Mouse (Mus musculus) left cerebral cortex, postnatal 4 days (tissue): ENCODE results near the gene Rheb. TPM values are rescaled to one million over a fixed set of nuclear protein-coding genes. Genes with fewer than 3 reads are reported as not detected.
"Not testable (repeated sequence)": the region's sequence is repeated elsewhere in the genome, so short reads cannot be mapped to it uniquely, and the experiment has no call there.

Source experiments
- DNase-seq: peaks from one replicate; pipeline ENCODE4 v3.0.0-alpha.2; 2022
- intact Hi-C: fragments of 180-260 bp; cut with DNase I; formaldehyde crosslinking; loops from one replicate; pipeline ENCODE4 v1.15.1; 2025
- total RNA-seq, 2 experiments: library from RNA; stranded (reverse); gene quantifications; 2 replicates each; pipeline ENCODE4 v1.2.3; 2021

Gene Rheb
- total RNA-seq, 2 experiments from 2014 or later: 112 to 127 TPM

DNA sequence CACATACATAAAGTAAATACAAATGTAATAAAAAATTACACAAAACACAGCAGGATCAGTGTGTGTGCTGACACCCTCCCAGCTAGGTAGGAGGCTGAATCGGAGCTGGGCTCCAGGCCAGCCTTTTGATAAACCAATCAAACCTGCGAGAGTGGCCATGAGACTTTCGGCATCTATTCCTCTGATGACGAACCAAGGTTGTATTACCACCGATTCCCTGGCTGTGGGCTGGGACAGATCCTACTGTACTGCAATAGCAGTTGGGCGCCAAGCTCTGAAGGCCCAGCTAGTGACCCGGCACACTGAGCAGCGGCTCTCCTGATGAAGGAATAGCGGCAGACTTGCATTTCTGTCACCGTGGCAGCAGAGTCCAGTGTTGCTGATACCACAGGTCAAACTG is 43.8 kb downstream of the Rheb start:
- DNase-seq: no peak
- intact Hi-C loops: no loop called here

DNA sequence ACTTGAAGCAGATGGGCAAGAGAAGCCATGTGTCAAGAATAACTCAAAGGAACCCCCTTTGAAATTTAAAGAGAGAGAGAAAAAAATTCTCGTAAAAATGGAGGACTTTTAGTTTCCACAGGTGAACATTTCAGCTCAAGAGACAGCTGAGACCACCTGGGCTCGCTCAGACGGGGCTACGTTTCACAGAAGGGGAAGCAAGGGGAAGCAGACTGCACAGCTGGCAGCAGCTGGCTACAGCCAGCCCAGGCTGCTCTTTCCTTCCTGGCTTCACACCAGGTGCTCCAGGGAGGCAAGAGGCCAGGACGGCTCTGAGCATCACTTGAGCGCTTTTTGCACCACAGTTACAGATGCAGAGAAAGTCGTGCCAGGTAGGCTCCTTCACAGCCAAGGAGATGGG is 44.6 kb downstream of the Rheb start:
- intact Hi-C loops: no loop called here
- no peak for DNase-seq

DNA sequence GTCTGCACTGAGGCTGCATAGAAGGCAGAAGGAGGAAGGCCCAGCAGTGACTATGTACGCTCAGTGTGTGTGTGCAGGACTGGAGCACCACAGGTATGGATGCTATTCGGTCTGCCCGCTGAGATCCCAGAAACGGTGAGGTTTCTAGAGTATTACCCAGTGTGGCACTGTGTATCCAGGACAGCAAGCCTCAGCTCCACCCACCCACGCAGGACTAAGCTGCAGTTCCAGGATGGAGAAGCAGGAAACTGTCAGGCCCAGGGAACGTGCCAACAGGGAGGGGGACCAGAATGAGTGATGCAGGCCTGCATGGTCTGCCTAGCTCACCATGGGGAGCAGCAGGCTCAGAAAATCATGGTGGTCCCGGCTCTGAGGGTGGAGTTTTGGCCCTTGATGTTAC is 49.5 kb downstream of the Rheb start:
- intact Hi-C loops: no loop called here
- DNase-seq: no peak

DNA sequence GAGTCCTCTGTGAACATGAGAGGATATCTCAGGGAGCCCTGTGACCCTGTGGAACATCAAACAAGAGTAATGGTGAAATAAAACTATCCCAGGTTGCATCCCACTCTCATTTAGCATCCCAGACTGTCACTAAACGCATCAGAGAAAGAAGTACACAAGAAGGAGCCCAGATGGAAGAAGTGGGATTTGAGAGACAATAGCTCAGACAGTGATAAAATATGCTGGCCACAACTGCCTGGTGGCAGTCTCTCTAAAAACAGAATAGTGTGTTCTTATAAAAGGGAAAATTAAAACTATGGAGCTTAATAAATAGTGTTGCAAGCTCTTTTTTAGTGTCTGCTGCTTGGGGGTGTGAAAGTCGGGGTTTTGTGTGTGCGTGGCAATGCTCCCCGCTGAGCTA is 59.5 kb downstream of the Rheb start:
- intact Hi-C loops: no loop called here
- no peak for DNase-seq

DNA sequence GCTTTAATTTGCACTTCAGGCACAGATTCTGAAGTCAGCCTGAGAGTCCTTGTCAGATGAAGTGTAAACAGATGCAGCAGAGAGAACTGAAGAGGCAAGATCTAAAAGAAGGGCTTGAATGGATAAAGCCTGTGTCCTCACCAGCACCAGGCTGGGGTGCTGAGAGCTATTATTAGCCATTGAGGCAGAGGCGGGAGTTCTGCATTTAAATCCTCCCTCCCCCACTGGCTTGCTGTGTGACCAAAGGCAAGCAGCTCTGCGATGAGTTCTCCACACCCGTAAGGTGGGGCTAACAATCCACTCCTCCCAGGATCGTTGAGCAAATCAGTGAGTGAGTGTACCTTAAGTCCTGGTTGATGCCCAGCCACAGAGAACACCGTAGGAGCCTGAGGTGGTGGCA is 61.4 kb downstream of the Rheb start:
- no peak for DNase-seq

DNA sequence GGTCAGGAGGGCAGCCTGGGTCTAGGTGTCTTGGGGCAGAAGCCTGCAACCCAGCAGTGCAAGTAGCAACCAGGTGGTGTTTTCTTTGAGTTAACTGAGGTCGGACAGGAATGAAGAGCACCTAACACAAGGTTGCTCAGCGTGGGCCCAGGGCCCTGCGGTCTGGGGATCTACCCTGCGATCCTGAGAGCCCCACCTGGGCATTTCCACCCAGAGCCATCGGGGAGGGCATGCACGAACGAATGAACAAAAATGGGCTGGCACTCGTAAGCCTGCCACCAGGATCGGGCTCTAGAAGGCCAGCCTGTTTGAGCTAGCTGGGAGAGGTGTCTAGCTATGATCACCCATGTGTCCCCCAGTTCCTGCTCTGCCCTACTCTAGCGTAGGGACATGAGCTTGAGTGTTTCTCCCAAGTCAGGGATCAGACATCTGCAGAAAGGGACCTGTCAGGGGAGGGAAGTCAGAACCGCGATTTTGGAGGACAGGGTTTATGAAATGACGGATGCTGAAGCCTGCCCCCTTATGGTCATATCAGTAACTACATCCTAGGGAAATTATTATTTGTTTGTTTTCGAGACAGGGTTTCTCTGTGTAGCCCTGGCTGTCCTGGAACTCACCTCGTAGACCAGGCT is 62.4 kb downstream of the Rheb start:
- intact Hi-C loops: no loop called here
- DNase-seq: no peak

More for the DNA sequence above, 61.4 kb downstream of the Rheb start:
- intact Hi-C loops: no loop called here

DNA sequence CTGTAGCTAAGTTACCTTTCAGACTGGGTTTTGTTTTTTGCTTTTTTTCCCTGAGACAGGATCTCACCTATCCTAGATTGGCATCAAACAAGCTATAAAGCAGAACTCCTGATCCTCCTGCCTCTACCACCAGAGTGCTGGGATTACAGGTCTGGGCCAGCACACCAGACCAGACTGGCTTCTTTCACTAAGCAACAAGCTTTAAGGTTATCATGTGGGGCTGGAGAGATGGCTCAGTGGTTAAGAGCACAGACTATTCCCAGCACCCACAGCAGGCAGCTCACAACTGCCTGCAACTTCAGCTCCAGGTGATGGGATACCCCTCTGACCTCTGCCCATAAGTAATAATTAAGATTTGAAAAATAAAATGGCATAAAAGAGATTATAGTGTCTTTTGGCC is 63.1 kb downstream of the Rheb start:
- DNase-seq: no peak
- intact Hi-C loops: no loop called here

DNA sequence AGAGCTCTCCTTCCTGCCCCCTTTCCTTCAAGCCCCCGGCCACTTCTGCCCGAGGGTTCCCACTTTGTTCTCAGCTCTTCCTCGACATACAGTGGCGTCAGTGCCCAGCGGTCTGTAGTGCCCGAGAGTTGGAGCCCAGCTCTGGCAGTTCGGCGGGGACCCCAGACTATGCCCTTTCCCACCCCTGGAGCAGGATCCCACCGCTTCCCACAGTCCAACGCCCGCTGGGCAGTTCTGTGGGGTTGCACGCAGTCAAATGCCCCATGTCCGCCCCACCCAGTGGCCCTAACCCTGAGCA is 63.6 kb downstream of the Rheb start:
- intact Hi-C loops: no loop called here
- DNase-seq: no peak

DNA sequence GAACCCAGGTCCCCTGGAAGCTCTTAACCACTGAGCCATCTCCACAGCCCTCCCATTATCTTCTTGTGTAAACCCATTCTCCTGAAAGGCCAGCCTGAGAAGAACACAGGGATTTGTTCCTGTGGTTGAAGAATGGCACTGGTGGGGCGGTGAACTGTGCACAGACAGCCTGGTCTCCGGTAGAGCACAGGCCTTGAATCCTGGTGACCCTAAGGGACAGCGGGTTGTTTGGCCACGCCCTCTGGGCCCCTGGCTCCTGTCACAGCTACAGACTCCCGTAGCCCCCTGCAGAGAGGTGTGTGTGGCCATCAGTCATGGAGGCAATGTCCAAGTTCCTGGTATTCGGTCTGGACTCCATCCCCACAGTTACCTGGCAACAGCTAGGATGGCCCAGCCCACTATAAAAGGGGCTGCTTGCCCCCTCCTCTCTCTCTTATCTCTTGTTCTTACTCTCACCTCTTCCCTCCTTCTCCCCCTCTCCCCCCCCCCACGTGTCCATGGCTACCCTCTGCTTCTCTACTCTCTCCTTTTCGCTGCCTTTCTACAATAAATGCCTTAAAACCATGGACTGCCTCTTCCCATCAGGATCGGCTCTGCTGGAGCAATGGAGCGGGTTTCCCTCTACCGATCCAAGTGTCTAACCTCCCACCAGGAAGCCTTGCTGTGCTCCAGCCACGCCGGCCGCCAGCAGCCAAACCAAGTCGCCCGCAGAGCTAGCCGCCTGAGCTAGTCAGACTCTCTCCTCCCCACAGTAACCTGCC is 64.2 kb downstream of the Rheb start:
- intact Hi-C loops: no loop called here
- no peak for DNase-seq

DNA sequence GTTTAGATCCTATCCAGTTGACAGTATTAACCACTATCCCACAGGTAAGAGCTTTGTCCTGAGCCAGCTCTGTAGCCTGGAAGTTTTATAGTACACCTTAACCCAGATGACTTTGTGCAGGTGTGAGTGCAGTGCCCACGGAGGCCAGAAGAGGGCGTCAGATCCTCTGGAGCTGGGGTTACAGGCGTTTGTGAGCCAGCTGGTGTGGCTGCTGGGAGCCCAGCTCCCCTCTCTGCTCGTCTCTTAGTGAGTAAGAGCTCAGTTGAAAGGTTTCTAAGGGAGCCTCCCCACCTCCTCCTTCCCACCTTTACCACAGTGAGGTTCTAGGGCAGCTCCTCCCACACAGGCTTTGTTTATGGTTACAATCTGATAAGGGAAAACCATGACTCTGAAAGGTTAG is 65.7 kb downstream of the Rheb start:
- intact Hi-C loops: no loop called here
- no peak for DNase-seq

DNA sequence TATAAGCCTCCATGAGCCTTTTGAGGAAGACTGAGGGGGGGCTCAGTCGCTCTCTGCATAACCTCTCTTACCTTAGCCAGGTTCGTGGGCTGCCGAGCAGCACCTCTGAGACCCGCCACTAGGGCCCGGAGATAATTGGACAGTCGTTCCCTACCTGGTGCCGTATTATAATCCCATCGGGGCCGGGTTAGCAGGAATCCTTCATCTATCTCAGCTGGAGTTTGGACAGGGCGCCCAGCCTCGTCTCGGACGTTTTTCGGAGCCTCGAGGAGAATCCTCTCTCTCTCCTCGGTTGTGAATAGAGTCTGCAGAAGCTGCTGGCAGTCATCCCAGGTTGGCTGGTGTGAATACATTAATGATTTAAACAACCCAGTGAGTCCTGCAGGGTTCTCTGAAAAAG is 67.9 kb downstream of the Rheb start:
- intact Hi-C loops: not testable (repeated sequence)
- DNase-seq: peak; percentile 41

DNA sequence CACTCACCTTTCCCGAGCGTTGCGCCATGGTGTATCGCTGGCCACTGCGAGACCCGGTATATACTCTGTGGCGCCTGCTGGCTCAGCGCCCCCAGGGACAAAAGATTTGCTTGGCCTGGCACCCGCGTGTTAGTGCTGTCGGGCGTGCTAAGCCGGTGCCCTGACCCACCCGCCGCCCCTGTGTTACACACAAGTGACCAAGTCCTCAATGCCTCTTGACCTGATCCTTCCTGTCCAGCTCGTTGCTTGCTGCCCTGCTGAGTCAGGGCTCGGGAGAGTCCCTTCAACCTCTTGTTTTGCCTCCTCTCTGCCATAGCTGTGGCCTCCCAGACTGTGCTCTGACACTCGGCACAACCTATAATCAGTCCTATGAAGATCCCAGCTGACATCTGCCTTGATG is 84.6 kb downstream of the Rheb start, which contains the start of gene Crygn:
TSS of gene Crygn (minus strand) at position 193 of the 400 bp plus-strand sequence.
- intact Hi-C loops: no loop called here
- no peak for DNase-seq

DNA sequence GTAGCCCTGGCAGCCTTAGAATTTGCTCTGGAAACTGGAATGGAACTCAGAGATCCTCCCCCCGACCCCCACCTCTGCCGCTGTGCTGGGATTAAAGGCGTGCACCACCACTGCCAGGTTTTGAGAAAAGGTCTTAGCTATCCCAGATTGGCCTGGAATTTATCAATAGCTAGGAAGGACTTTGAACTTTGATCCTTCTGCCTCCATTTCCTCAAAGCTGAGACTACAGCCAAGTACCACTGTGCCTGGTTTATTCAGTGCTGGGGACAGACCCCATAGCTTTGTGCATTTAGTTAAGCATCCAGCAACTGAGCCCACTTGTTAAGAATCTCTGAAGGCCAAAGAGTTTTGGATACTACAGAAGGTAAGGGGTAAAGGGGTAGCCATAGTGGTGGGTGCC is 85.5 kb downstream of the Rheb start:
- intact Hi-C loops: no loop called here

More for the DNA sequence above, 85.5 kb downstream of the Rheb start:
- DNase-seq: no peak

Other genes starting within 250 kb of the Rheb start
- 100 to 1,000 TPM; 179 to 183 TPM for gene Smarcd3, start 218.2 kb downstream of the Rheb start, total RNA-seq
- gene Nub1, start 157.1 kb downstream of the Rheb start, total RNA-seq: 10 to 100 TPM; 75.3 to 76.6 TPM
- 1 to 10 TPM; 2.6 to 3.3 TPM for gene Wdr86, start 111.9 kb downstream of the Rheb start, total RNA-seq
- gene Crygn, start 84.6 kb downstream of the Rheb start, total RNA-seq: 1 to 10 TPM in 1 of 2 experiments, not detected in 1; 3.9 TPM